Mouse (Mus musculus) liver, adult 2 months (tissue): ENCODE measurements around the gene Cbln1.

Source experiments
- CTCF ChIP-seq: fragments of 200-500 bp; IDR thresholded peaks from 2 replicates; pipeline ENCODE4 v1.5.1; 2011; ENCODE audit warnings: low read depth, low read length, control low read depth
- POLR2A ChIP-seq: fragments of 200-500 bp; IDR thresholded peaks from 2 replicates; pipeline ENCODE4 v1.6.1; 2011; ENCODE audit warnings: low read length, control low read depth; ENCODE audit not compliant: insufficient read depth; ENCODE audit errors: extremely low read depth

- no peak for TF ChIP-seq CTCF
- no peak for TF ChIP-seq POLR2A
Measured at GRCm38 (mm10) chr8:87502684-87503083, 30.3 kb upstream of the Cbln1 start.
